Mouse (Mus musculus): ENCODE data around the gene Tenm3. TPM values are rescaled to one million over a fixed set of nuclear protein-coding genes. Genes with fewer than 3 reads are reported as not detected.

The Tenm3 gene
- polyA plus RNA-seq, 1 experiment from 2014 or later: 2.7 TPM

DNA sequence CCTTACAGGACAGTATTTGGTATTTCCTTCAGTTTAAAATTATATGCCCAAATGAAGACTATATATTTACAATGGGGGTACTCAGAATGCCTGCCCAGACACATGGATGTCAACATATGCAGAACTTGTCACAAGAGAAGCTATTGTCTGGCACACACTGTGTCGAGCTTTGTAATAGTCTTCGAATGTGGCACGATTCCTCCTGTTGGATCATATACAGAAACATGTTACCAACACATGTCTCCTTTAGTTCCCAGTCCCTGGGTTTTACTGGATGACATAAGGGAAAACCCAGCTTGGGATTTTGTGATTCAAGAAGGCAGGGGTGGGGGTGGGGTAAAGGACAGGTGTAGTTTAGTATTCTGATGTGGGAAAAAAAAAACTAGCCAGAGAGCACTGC lies 524.1 kb downstream of the Tenm3 start:
- Histone ChIP-seq H3K9ac (no peak overlapping the region), H3K4me1 (replicated peaks) (no peaks in the 10 kb centered on the region), H3K4me3 (replicated peaks) (no peak overlapping the region), H3K9me3 (replicated peaks) (no peaks in the 10 kb centered on the region), H3K4me2 (no peak overlapping the region), H3K27ac (replicated peaks) (no peak overlapping the region), H3K27me3 (no peaks in the 10 kb centered on the region), H3K36me3 (replicated peaks) (no peaks in the 10 kb centered on the region)
- ATAC-seq (ENCODE audit: insufficient read depth): no peak
- WGBS (ENCODE audit: insufficient replicate concordance): 82% methylated on average over 3 of the region's 3 CpGs

- Histone ChIP-seq H3K36me3 (replicated peaks) (no peaks in the 10 kb centered on the region), H3K27ac (replicated peaks) (no peak overlapping the region), H3K27me3 (no peaks in the 10 kb centered on the region), H3K9me3 (replicated peaks) (no peaks in the 10 kb centered on the region), H3K4me1 (replicated peaks) (no peaks in the 10 kb centered on the region), H3K4me3 (replicated peaks) (no peak overlapping the region), H3K9ac (no peak overlapping the region), H3K4me2 (no peak overlapping the region)
- no peak for ATAC-seq (ENCODE audit: insufficient read depth)
- 65% methylated on average over 10 of the region's 10 CpGs for WGBS (ENCODE audit: insufficient replicate concordance)
These were observed 526.3 kb downstream of the Tenm3 start for GRCm38 (mm10) chr8:48317498-48317897.

- Histone ChIP-seq H3K36me3 (replicated peaks) (no peaks in the 10 kb centered on the region), H3K9me3 (replicated peaks) (no peaks in the 10 kb centered on the region), H3K4me3 (replicated peaks) (no peak overlapping the region), H3K27ac (replicated peaks) (no peak overlapping the region), H3K27me3 (no peaks in the 10 kb centered on the region), H3K4me1 (replicated peaks) (no peaks in the 10 kb centered on the region), H3K4me2 (no peak overlapping the region), H3K9ac (no peak overlapping the region)
- 65% methylated on average over 8 of the region's 8 CpGs for WGBS (ENCODE audit: insufficient replicate concordance)
- ATAC-seq (ENCODE audit: insufficient read depth): no peak
These were observed 528.1 kb downstream of the Tenm3 start for GRCm38 (mm10) chr8:48315605-48316004.

GRCm38 (mm10) chr8:48313985-48314368 lies 529.8 kb downstream of the Tenm3 start:
- no peak overlapping the region for H3K4me3 ChIP-seq (replicated peaks)
- no peaks in the 10 kb centered on the region for H3K27me3 ChIP-seq
- H3K4me1 ChIP-seq (replicated peaks): no peaks in the 10 kb centered on the region
- no peak overlapping the region for H3K4me2 ChIP-seq
- no peak for ATAC-seq (ENCODE audit: insufficient read depth)
- no peaks in the 10 kb centered on the region for H3K9me3 ChIP-seq (replicated peaks)
- no peak overlapping the region for H3K27ac ChIP-seq (replicated peaks)
- H3K9ac ChIP-seq: no peak overlapping the region
- 72% methylated on average over 5 of the region's 5 CpGs for whole genome bisulfite sequencing (ENCODE audit: insufficient replicate concordance)
- 0 out of 2 replicates have a peak, but pooled peaks cover 4% of the 10 kb centered on the region for H3K36me3 ChIP-seq (replicated peaks)

GRCm38 (mm10) chr8:48313210-48313984 lies 530.4 kb downstream of the Tenm3 start:
- Histone ChIP-seq H3K27ac (replicated peaks) (no peak overlapping the region), H3K9ac (no peak overlapping the region), H3K27me3 (no peaks in the 10 kb centered on the region), H3K4me3 (replicated peaks) (no peak overlapping the region), H3K36me3 (replicated peaks) (0 out of 2 replicates have a peak, but pooled peaks cover 4% of the 10 kb centered on the region), H3K4me2 (no peak overlapping the region), H3K4me1 (replicated peaks) (no peaks in the 10 kb centered on the region), H3K9me3 (replicated peaks) (no peaks in the 10 kb centered on the region)
- ATAC-seq (ENCODE audit: insufficient read depth): no peak
- WGBS (ENCODE audit: insufficient replicate concordance): 66% methylated on average over 11 of the region's 11 CpGs

DNA sequence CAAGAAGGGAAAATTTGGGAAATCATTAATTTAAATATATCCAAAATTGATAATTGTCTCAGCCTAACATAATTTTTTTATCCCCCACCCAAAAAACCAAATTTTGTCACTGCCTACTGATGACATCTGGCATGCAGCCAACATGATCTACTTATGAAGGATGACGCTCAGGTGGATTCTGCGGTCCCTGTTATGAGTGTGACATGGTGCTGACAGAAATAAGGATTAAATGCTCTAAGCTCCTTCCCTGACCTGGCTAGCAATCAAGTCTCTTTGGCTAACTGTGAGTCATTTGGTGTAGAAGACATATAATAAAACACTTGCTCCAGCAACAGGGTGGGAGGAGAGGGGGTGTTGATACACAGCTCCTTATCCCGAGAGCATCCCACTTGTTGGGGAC lies 532.0 kb downstream of the Tenm3 start:
- ATAC-seq (ENCODE audit: insufficient read depth): no peak
- Histone ChIP-seq H3K27me3 (no peaks in the 10 kb centered on the region), H3K9me3 (replicated peaks) (no peaks in the 10 kb centered on the region), H3K36me3 (replicated peaks) (0 out of 2 replicates have a peak, but pooled peaks cover 4% of the 10 kb centered on the region), H3K27ac (replicated peaks) (no peak overlapping the region), H3K9ac (no peak overlapping the region), H3K4me2 (no peak overlapping the region), H3K4me1 (replicated peaks) (no peaks in the 10 kb centered on the region), H3K4me3 (replicated peaks) (no peak overlapping the region)
- 80% methylated on average over 3 of the region's 3 CpGs for WGBS (ENCODE audit: insufficient replicate concordance)

DNA sequence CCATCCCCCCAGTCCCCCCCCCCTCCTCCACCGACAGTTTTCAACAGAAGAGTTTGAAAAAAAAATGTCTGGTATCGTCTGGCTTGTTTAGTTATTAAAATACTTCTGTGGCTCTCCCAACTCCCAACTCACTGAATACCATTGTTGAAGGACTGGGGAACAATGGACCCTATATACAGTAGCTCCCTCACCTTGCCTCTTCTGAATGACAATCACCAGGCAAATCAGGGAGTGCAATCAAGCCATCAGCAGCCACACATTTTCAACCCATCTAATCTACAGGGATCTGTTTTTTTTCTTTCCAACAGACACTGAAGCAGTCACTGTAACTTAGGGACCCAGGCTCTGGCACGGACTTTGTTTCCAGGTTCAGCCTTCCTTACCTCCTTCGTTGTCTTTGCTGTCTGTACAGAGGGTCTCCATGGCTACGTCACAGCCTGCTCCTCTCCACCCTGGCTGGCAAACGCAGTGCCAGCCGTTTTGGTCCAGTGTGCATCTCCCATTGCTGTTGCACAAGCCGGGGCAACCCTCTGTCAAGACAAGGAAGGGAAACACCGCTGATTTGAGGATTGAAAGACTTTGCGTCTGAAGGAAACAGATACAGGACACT lies 533.4 kb downstream of the Tenm3 start:
- Histone ChIP-seq H3K4me1 (replicated peaks) (no peaks in the 10 kb centered on the region), H3K27me3 (no peaks in the 10 kb centered on the region), H3K9ac (no peak overlapping the region), H3K4me2 (no peak overlapping the region), H3K36me3 (replicated peaks) (0 out of 2 replicates have a peak, but pooled peaks cover 4% of the 10 kb centered on the region), H3K4me3 (replicated peaks) (no peak overlapping the region), H3K27ac (replicated peaks) (no peak overlapping the region), H3K9me3 (replicated peaks) (no peaks in the 10 kb centered on the region)
- 58% methylated on average over 10 of the region's 10 CpGs for WGBS (ENCODE audit: insufficient replicate concordance)
- ATAC-seq (ENCODE audit: insufficient read depth): no peak

GRCm38 (mm10) chr8:48309191-48309987 lies 534.4 kb downstream of the Tenm3 start:
- 51% methylated on average over 16 of the region's 16 CpGs for WGBS (ENCODE audit: insufficient replicate concordance)

GRCm38 (mm10) chr8:48304224-48304623 lies 539.5 kb downstream of the Tenm3 start:
- Histone ChIP-seq H3K4me3 (replicated peaks) (no peak overlapping the region), H3K27me3 (no peaks in the 10 kb centered on the region), H3K9me3 (replicated peaks) (no peaks in the 10 kb centered on the region), H3K9ac (no peak overlapping the region), H3K4me2 (no peak overlapping the region), H3K4me1 (replicated peaks) (no peaks in the 10 kb centered on the region), H3K36me3 (replicated peaks) (0 out of 2 replicates have a peak, but pooled peaks cover 3% of the 10 kb centered on the region), H3K27ac (replicated peaks) (no peak overlapping the region)
- ATAC-seq (ENCODE audit: insufficient read depth): no peak
- WGBS (ENCODE audit: insufficient replicate concordance): 64% methylated on average over 7 of the region's 7 CpGs

More at GRCm38 (mm10) chr8:48309191-48309987, 534.4 kb downstream of the Tenm3 start:
- Histone ChIP-seq H3K9me3 (replicated peaks) (no peaks in the 10 kb centered on the region), H3K36me3 (replicated peaks) (0 out of 2 replicates have a peak, but pooled peaks cover 4% of the 10 kb centered on the region), H3K4me2 (no peak overlapping the region), H3K4me3 (replicated peaks) (no peak overlapping the region), H3K4me1 (replicated peaks) (no peaks in the 10 kb centered on the region), H3K27me3 (no peaks in the 10 kb centered on the region), H3K27ac (replicated peaks) (no peak overlapping the region), H3K9ac (no peak overlapping the region)
- ATAC-seq (ENCODE audit: insufficient read depth): no peak

GRCm38 (mm10) chr8:48300613-48301037 lies 543.1 kb downstream of the Tenm3 start:
- WGBS (ENCODE audit: insufficient replicate concordance): 71% methylated on average over 12 of the region's 12 CpGs
- H3K4me3 ChIP-seq (replicated peaks): no peak overlapping the region
- peaks cover 5% of the 10 kb centered on the region; the same call in 1 of the 2 replicates for H3K36me3 ChIP-seq (replicated peaks)
- H3K27me3 ChIP-seq: no peaks in the 10 kb centered on the region
- no peaks in the 10 kb centered on the region for H3K4me1 ChIP-seq (replicated peaks)
- H3K4me2 ChIP-seq: no peak overlapping the region
- no peak for ATAC-seq (ENCODE audit: insufficient read depth)
- H3K9ac ChIP-seq: no peak overlapping the region
- H3K27ac ChIP-seq (replicated peaks): no peak overlapping the region
- H3K9me3 ChIP-seq (replicated peaks): no peaks in the 10 kb centered on the region

GRCm38 (mm10) chr8:48300061-48300460 lies 543.7 kb downstream of the Tenm3 start:
- no peak overlapping the region for H3K27ac ChIP-seq (replicated peaks)
- WGBS (ENCODE audit: insufficient replicate concordance): 55% methylated on average over 8 of the region's 8 CpGs
- ATAC-seq (ENCODE audit: insufficient read depth): no peak

More at GRCm38 (mm10) chr8:48300061-48300460, 543.7 kb downstream of the Tenm3 start:
- Histone ChIP-seq H3K9ac (no peak overlapping the region), H3K4me2 (no peak overlapping the region), H3K4me3 (replicated peaks) (no peak overlapping the region), H3K36me3 (replicated peaks) (peaks cover 7% of the 10 kb centered on the region; the same call in 1 of the 2 replicates), H3K9me3 (replicated peaks) (no peaks in the 10 kb centered on the region), H3K27me3 (no peaks in the 10 kb centered on the region), H3K4me1 (replicated peaks) (no peaks in the 10 kb centered on the region)
